Mouse (Mus musculus) adrenal gland, postnatal 14 days (tissue): ENCODE data around the gene Ckap2l. TPM values are rescaled to one million over a fixed set of nuclear protein-coding genes. Genes with fewer than 3 reads are reported as not detected.
A peak's percentile ranks its signal among the peaks of the same experiment; 100 is the strongest.

ENCODE experiments used
- DNase-seq: peaks from one replicate; pipeline ENCODE4 v3.0.0; 2021; ENCODE audit warnings: mixed read lengths
- total RNA-seq: library from RNA; stranded (reverse); gene quantifications from 2 replicates; pipeline ENCODE4 v1.2.3, GENCODE M21; 2021

The Ckap2l gene
- total RNA-seq, 1 experiment from 2014 or later = 10.4 TPM

- DNase-seq = no peak
Measured at GRCm38 (mm10) chr2:129233803-129234477, 63.1 kb downstream of the Ckap2l start.

GRCm38 (mm10) chr2:129233218-129233617 lies 63.8 kb downstream of the Ckap2l start:
- DNase-seq = no peak

- DNase-seq = peak; percentile 35
Measured at GRCm38 (mm10) chr2:129232484-129232883, 64.5 kb downstream of the Ckap2l start.

GRCm38 (mm10) chr2:129232023-129232422 lies 65.0 kb downstream of the Ckap2l start:
- no peak for DNase-seq

- no peak for DNase-seq
Measured at GRCm38 (mm10) chr2:129229316-129229715, 67.7 kb downstream of the Ckap2l start.

GRCm38 (mm10) chr2:129228571-129228970 lies 68.4 kb downstream of the Ckap2l start:
- no peak for DNase-seq

- DNase-seq = no peak
Measured at GRCm38 (mm10) chr2:129227709-129228108, 69.3 kb downstream of the Ckap2l start.

GRCm38 (mm10) chr2:129227011-129227529 lies 69.9 kb downstream of the Ckap2l start:
- no peak for DNase-seq

GRCm38 (mm10) chr2:129226296-129226851 lies 70.6 kb downstream of the Ckap2l start:
- peak; percentile 57 for DNase-seq

- DNase-seq = no peak
Measured at GRCm38 (mm10) chr2:129225251-129225819, 71.7 kb downstream of the Ckap2l start.

GRCm38 (mm10) chr2:129224178-129224577 lies 72.8 kb downstream of the Ckap2l start:
- DNase-seq = no peak

- DNase-seq = no peak
Measured at GRCm38 (mm10) chr2:129221097-129221632, 75.8 kb downstream of the Ckap2l start.

GRCm38 (mm10) chr2:129218537-129219105 lies 78.4 kb downstream of the Ckap2l start:
- no peak for DNase-seq

Other genes starting within 250 kb of the Ckap2l start
- gene Vinac1, start 249.0 kb downstream of the Ckap2l start, total RNA-seq = 0.11 TPM in 2 replicates
- 11.0 and 11.2 TPM in 2 replicates for gene Ttl, start 231.3 kb downstream of the Ckap2l start, total RNA-seq
- gene Polr1b, start 196.2 kb downstream of the Ckap2l start, total RNA-seq = 15.6 and 19.5 TPM in 2 replicates
- gene Chchd5, start 167.5 kb downstream of the Ckap2l start, total RNA-seq = 19.7 and 20.3 TPM in 2 replicates
- gene Slc20a1, start 98.4 kb downstream of the Ckap2l start, total RNA-seq = 19.1 and 24.3 TPM in 2 replicates
- gene Il1a, start 12.8 kb upstream of the Ckap2l start, total RNA-seq = 0.26 and 0.60 TPM in 2 replicates
- 0.26 and 0.74 TPM in 2 replicates for gene Il1b, start 73.9 kb upstream of the Ckap2l start, total RNA-seq
- not detected in 2 replicates for gene F830045P16Rik, start 239.4 kb upstream of the Ckap2l start, total RNA-seq